Mouse (Mus musculus) central nervous system, embryonic 11.5 days (tissue): ENCODE data around the gene Topaz1. TPM values are rescaled to one million over a fixed set of nuclear protein-coding genes. Genes with fewer than 3 reads are reported as not detected.

Source experiments
- polyA plus RNA-seq: library from polyadenylated mRNA; depleted of rRNA; stranded (reverse); fragments of >200 nt; gene quantifications from 2 replicates; pipeline ENCODE4 v1.2.3, GENCODE M21; 2012; rRNA removed

Topaz1 gene
- 0.01 TPM in 1 of 2 replicates, not detected in the other for polyA plus RNA-seq

DNA sequence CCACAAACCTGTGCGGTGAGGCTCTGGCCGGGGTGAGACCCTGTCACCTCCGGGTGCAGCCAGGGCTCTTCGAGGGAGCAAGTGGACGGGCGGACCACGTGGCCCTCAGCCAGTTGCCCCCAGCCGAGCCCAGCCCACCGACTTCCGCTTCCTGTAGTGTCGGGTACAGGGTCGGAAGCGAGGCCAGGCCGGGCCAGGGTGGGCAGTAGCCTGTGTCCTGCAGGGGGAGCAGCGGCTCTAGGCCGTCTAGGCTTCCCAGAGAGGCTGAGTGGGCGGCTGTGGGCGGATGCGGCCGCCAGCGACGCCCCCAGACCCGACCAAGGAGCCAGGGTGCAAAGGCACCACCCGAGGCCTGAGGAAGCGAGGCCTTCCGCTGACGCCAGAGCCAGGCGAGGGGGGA, at the start of gene Topaz1:
TSS of gene Topaz1 (plus strand) at position 287 of the 400 bp plus-strand sequence.

DNA sequence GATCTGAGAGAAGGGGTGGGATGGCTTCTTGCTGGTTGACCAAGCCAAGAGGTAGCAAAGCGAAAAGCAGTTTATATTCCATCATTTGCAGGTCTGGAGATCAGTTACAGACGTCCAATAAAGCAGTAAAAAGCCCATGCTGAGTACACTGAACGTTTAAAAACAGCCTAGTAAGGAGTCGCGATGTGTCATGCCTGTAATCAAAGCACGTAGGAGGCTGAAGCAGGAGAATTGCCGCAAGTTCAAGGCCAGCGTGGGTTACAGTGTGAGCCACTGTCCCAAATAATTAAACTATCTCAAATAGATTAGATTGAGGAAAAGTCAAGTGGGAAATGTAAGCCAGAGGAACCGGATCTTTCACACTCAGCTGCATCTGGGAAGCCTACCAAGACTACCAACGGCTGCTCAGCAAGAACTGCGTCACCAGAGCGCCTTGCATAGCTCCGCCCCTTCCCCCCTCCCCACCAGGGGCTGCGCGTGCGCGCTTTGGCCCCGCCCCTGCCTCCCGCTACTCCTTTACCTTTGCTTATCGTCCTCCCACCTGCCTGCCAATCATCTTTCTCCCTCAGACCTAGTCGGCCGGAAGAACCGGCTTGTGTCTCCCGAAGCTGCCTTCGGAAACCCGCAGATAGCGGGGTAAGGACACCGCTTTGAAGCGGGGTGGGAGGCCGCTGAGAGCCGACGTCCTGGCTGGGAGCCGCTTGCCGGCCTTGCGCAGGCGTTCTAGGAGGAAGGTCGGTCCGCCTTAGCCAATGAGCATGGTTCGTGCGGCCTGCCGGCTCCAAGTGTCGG, 58.1 kb downstream of the Topaz1 start, which contains the start of gene Tcaim:
TSS of gene Tcaim (plus strand) at position 487 of the 792 bp plus-strand sequence.

DNA sequence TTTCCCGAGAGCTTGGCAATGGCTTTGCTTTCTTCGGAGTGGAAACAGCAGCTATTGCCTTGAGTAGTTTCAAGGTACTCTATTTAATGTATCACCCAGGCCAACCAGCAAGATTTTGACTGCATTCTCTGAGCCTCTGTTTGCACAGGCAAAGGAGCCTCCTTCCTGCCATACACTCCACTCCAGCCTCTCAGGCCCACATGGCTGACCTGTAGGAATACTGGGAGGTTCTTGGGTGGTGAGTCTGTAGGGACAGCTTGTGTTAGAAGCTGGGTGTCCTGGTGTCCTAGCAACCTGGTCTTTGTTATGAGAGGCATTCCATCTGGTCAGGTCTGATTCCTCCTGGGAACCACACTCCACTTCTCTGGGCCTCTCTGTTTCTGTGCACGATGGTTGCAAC, 96.6 kb downstream of the Topaz1 start, which contains the start of gene Gm35549:
TSS of gene Gm35549 (minus strand) at position 276 of the 400 bp plus-strand sequence.

Other genes with a start within 250 kb of the Topaz1 start
- gene Tcaim, start 58.2 kb downstream of the Topaz1 start, polyA plus RNA-seq = 2.9 and 5.4 TPM in 2 replicates
- gene Gm35549, start 96.7 kb downstream of the Topaz1 start, polyA plus RNA-seq = not detected in 2 replicates
- 103 and 144 TPM in 2 replicates for gene Zfp445, start 118.7 kb downstream of the Topaz1 start, polyA plus RNA-seq
- gene Zkscan7, start 138.3 kb downstream of the Topaz1 start, polyA plus RNA-seq = 7.9 and 9.0 TPM in 2 replicates
- gene Zfp105, start 175.7 kb downstream of the Topaz1 start, polyA plus RNA-seq = 21.0 and 22.5 TPM in 2 replicates
- gene 1110059G10Rik, start 203.7 kb downstream of the Topaz1 start, polyA plus RNA-seq = 7.6 and 19.4 TPM in 2 replicates
- gene Kif15, start 203.7 kb downstream of the Topaz1 start, polyA plus RNA-seq = 78.3 and 108 TPM in 2 replicates